Mouse (Mus musculus): ENCODE measurements around the gene Lrsam1. TPM values are rescaled to one million over a fixed set of nuclear protein-coding genes. Genes with fewer than 3 reads are reported as not detected.

Gene Lrsam1
- polyA plus RNA-seq, 1 experiment from 2014 or later: 8.8 TPM

Other genes starting within 250 kb of the Lrsam1 start
- gene Cdk9, start 248.5 kb downstream of the Lrsam1 start, polyA plus RNA-seq (2015; fragmentation: Nextera tagmentation; extraction: Ambion mirVana): 89.8 and 91.4 TPM in 2 replicates
- 26.2 and 28.6 TPM in 2 replicates for gene Sh2d3c, start 240.6 kb downstream of the Lrsam1 start, polyA plus RNA-seq (2015; fragmentation: Nextera tagmentation; extraction: Ambion mirVana)
- 0.27 and 0.45 TPM in 2 replicates for gene 6330409D20Rik, start 220.6 kb downstream of the Lrsam1 start, polyA plus RNA-seq (2015; fragmentation: Nextera tagmentation; extraction: Ambion mirVana)
- gene Tor2a, start 204.4 kb downstream of the Lrsam1 start, polyA plus RNA-seq (2015; fragmentation: Nextera tagmentation; extraction: Ambion mirVana): 63.8 and 68.5 TPM in 2 replicates
- gene Ttc16, start 186.0 kb downstream of the Lrsam1 start, polyA plus RNA-seq (2015; fragmentation: Nextera tagmentation; extraction: Ambion mirVana): 0.23 and 0.41 TPM in 2 replicates
- gene Ptrh1, start 185.8 kb downstream of the Lrsam1 start, polyA plus RNA-seq (2015; fragmentation: Nextera tagmentation; extraction: Ambion mirVana): 4.4 TPM in 2 replicates
- 0.62 and 1.1 TPM in 2 replicates for gene Cfap157, start 177.2 kb downstream of the Lrsam1 start, polyA plus RNA-seq (2015; fragmentation: Nextera tagmentation; extraction: Ambion mirVana)
- gene Stxbp1, start 114.4 kb downstream of the Lrsam1 start, polyA plus RNA-seq (2015; fragmentation: Nextera tagmentation; extraction: Ambion mirVana): 20.0 and 21.4 TPM in 2 replicates
- 67.1 and 73.6 TPM in 2 replicates for gene Fam129b, start 85.5 kb downstream of the Lrsam1 start, polyA plus RNA-seq (2015; fragmentation: Nextera tagmentation; extraction: Ambion mirVana)
- gene Rpl12, start 55 bp downstream of the Lrsam1 start, polyA plus RNA-seq (2015; fragmentation: Nextera tagmentation; extraction: Ambion mirVana): 152 and 172 TPM in 2 replicates
- gene Slc2a8, start 20.5 kb upstream of the Lrsam1 start, polyA plus RNA-seq (2015; fragmentation: Nextera tagmentation; extraction: Ambion mirVana): 16.9 and 18.2 TPM in 2 replicates
- gene Garnl3, start 170.0 kb upstream of the Lrsam1 start, polyA plus RNA-seq (2015; fragmentation: Nextera tagmentation; extraction: Ambion mirVana): 14.0 and 14.4 TPM in 2 replicates